Mouse (Mus musculus) spleen, postnatal 36 days (tissue): ENCODE measurements around the gene Stk38.
"Not testable (repeated sequence)": the region's sequence is repeated elsewhere in the genome, so short reads cannot be mapped to it uniquely, and the experiment has no call there.

Source experiments
- DNase-seq, 2 experiments: peaks; one replicate each; pipeline ENCODE4 v3.0.0; 2022; ENCODE audit warnings: low spot score in 2 of 2, mixed read lengths in 1 of 2

Stk38 gene

GRCm38 (mm10) chr17:29008326-29008650 lies 493 bp upstream of the Stk38 start:
- DNase-seq = no peak

- DNase-seq = no peak
These were observed 553 bp downstream of the Stk38 start for GRCm38 (mm10) chr17:29007243-29007640.

- peak in 1 of 2 experiments; percentile 34 for DNase-seq
These were observed 983 bp downstream of the Stk38 start for GRCm38 (mm10) chr17:29006812-29007211.

DNA sequence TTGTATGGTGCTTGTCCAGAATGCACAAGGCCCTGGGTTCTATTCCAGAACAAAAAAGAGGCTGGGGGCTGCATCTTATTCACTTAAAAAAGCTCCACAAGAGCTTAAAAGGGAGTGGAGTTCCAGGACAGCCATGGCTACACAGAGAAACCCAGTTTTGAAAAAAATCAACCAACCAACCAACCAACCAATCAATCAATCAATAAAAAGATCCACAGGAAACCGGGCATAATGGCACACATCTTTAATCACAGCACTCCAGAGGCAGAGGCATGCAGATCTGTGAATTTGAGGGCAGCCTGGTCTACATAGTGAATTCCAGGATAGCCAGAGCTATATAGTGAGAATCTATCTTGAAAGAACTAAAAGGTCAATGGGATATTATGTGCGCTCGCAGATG lies 2.8 kb downstream of the Stk38 start:
- DNase-seq = no peak

- no peak for DNase-seq
These were observed 4.1 kb downstream of the Stk38 start for GRCm38 (mm10) chr17:29003740-29004139.

- DNase-seq = peak in 1 of 2 experiments; percentile 36
These were observed 7.3 kb downstream of the Stk38 start for GRCm38 (mm10) chr17:29000465-29000864.

- DNase-seq = no peak
These were observed 13.2 kb downstream of the Stk38 start for GRCm38 (mm10) chr17:28994615-28995014.

DNA sequence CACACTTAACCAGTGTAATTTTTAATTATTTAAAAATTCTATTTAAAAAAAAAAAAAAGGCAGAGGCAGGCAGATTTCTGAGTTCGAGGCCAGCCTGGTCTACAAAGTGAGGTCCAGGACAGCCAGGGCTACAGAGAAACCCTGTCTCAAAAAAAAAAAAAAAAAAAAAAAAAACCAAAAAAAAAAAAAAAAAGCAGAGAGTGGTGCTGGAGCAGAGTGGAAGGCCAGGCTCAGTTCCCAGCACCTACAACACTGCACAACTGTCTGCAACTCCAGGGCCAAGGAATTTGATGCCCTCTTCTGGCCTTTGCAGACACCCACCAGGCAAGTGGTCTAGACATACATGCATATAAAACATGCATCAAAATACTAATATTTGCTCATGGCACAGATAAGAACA lies 14.8 kb downstream of the Stk38 start:
- not testable (repeated sequence) for DNase-seq

DNA sequence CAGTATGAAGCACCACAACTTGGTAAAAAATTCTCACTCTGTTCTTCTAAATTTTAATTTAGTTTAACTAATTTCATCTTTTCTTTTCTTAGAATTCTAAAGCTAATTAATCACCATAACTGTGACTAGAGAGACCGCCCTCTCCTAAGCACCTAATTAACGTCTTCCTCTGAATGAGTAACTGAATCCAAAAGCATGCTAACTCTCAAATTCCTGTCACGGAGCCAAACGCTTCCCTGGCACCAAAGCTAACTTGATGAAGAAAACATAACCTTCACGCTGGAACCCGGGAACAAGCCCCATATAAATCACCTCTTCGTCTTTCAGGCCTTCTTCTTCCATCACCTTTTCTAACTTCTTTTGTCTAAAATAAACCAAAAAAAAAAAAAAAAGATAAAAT lies 15.7 kb downstream of the Stk38 start:
- no peak for DNase-seq

- no peak for DNase-seq
These were observed 16.5 kb downstream of the Stk38 start for GRCm38 (mm10) chr17:28991286-28991685.

GRCm38 (mm10) chr17:28990060-28990459 lies 17.7 kb downstream of the Stk38 start:
- no peak for DNase-seq

GRCm38 (mm10) chr17:28988996-28989395 lies 18.8 kb downstream of the Stk38 start:
- DNase-seq = no peak

DNA sequence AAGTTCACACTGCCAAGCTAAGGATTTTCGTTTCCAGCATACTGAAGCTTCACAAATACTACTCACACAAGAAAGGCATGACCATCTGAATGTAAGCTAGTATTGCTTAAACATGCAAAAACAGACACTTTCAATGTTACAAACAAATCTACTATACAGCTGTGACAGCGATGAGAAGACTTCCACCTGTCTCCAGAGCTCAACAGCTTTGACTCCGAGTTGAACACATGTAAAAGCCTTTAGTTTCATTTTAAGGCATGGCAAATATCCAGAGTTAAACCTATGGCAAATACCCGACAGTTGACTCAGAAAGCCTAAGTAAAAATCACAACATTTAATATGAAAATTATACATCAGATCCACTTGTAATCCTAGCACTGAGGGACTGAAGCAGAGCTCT lies 19.5 kb downstream of the Stk38 start:
- DNase-seq = no peak

GRCm38 (mm10) chr17:28987713-28988112 lies 20.1 kb downstream of the Stk38 start:
- peak; percentile 45 to 57 for DNase-seq

DNA sequence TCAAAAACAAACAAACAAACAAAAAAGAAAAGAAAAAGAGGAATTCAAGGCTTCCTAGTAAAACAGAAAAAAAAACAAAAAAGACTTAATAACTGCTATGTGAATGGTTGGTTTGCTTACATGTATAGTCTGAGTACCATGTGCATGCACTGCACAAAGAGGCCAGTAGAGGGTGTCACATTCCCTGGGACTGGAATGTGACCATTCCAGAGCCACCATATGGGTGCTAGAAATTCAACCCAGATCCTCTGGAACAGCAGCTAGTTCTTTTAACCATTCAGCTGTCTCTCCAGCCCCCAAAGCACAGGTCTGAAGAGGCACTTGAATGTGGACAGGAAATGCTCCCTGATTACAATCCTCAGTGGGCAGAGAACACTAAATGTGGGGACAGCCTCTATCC lies 21.0 kb downstream of the Stk38 start:
- DNase-seq = no peak

- no peak for DNase-seq
These were observed 22.9 kb downstream of the Stk38 start for GRCm38 (mm10) chr17:28984724-28985420.

GRCm38 (mm10) chr17:28982591-28982990 lies 25.2 kb downstream of the Stk38 start:
- no peak for DNase-seq

- DNase-seq = no peak
These were observed 26.7 kb downstream of the Stk38 start for GRCm38 (mm10) chr17:28981081-28981480.

DNA sequence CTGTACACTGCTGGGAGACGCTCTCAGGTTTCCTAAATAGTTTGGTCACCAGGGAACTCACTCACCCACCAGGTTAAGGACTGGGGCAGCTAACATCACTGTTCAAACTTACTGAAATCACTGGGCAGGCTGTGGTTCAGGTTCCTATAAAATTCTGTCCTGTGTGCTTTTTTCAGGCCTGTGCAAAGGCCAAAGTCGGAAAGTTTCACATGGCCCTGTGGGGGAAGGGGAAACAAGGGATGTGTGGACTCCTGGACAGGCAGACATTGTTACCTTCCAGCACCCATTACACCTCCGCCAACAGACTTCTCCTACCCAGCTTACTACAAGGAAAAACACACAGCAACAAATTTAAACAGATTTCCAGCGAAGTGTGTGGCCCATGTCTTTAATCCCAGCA lies 28.7 kb downstream of the Stk38 start:
- DNase-seq = no peak

DNA sequence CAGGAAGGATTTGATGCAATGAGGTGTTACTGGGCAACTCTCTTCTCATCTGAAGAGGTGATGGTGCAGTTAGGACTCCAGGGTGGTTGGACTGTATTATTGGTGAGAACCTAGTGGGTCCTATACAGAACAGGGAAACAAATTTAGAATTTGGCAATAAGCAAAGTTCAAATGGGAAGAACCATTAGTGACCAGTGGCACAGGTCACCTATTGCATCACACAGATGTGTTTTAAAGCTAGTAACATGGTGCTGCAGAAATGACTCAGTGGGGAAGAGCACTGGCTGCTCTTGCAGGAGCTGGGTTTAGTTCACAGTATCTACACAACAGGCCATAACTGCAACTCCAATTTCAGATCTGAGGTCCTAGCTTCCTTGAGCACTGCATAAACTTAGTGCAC lies 37.7 kb downstream of the Stk38 start:
- no peak for DNase-seq

DNA sequence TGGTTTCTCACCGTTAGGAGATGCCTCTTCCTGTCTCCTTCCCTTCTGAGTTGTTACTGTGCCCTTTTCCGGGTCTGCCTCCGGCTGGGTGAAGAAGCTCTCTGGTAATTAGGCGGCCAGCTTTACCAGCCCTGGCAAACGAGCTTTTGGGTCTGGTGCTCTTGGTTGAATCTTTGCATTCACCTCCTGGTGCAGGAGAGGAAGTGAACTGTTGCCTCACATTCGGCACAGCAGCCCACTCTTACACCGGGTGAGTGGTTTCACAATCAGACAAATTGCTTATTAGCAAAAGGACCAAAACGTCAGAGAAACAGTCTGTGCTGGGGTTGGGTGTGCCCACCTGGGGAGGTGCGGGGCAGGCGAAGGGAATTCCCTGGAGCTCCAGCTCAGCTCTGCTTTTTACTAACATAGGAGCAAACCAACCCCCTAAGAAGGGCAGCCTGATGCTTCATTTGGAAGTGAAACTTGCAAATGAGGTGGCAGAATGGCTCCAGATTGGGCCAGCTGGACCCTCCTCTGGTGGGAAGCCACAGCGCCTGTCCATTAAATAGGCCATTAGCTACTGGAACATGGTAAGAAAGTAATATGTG lies 40.7 kb downstream of the Stk38 start:
- DNase-seq = peak; percentile 49 to 57

DNA sequence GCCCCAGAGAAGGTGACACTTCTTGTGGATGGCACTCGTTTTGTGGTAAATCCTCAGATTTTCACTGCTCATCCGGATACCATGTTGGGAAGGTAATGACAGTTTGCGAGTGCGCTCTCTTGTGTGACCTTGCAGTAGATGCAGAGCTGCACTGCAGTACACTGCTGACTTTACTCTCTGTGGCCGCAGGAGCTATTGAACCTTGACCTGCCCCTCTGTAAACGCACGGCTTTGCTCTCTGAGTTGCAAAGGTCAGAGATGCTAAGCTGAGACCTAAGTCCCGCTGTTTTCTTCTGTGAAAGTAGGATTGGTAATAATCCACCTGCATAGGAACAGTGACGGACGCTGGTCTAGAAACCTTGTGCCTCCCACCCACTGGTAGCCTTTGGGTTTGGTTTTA lies 46.2 kb downstream of the Stk38 start:
- DNase-seq = no peak

DNA sequence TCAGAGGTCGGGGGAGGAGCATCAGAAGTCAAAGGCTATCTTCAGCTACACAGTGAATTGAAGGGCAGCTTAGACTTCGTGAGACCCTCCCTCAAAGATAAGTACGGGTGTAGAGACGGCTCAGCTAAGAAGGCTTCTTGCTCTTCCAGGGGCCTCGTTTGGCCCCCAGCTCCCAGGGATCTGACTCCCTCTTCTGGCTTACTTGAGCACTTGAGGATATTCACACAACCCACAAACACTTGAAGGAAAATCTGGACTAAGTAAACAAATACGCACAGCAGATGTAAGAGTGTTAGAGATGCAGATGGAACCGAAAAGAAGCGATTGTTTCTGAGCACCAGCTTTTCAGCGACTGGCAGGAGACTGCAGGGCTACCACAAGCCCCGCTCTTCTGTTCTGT lies 47.2 kb downstream of the Stk38 start:
- DNase-seq = no peak

- no peak for DNase-seq
These were observed 53.4 kb downstream of the Stk38 start for GRCm38 (mm10) chr17:28954416-28954815.
